Mouse (Mus musculus): ENCODE results near the gene Ppp2r5d.

- TF ChIP-seq CTCF (IDR thresholded peaks at IDR 0.05; ENCODE audit: extremely low read depth, insufficient read depth, insufficient read length, insufficient replicate concordance) (no peak), POLR2A (IDR thresholded peaks at IDR 0.05; ENCODE audit: low read depth, low read length) (no peak)
Measured at GRCm38 (mm10) chr17:46728496-46728895, 23.6 kb upstream of the Ppp2r5d start.

All from spleen, adult 2 months (tissue).